Mouse (Mus musculus) CD8-positive naive resting alpha-beta T cell, adult 2 months (primary cell): ENCODE results near the gene Tbc1d32.

Source experiments
- DNase-seq, 2 experiments: peaks; one replicate each; pipeline ENCODE4 v3.0.0; 2022; ENCODE audit warnings: low read depth in 2 of 2, low spot score in 2 of 2

Gene Tbc1d32

GRCm38 (mm10) chr10:56114951-56115635 lies 113.4 kb downstream of the Tbc1d32 start:
- peak; percentile 44 to 65 for DNase-seq

- no peak for DNase-seq
Measured at GRCm38 (mm10) chr10:56106996-56107334, 121.5 kb downstream of the Tbc1d32 start.

GRCm38 (mm10) chr10:56106333-56106995 lies 122.0 kb downstream of the Tbc1d32 start, which contains the start of gene Msl3l2:
Msl3l2 (plus strand) TSS chr10:56106917.
- peak; percentile 83 to 89 for DNase-seq

- no peak for DNase-seq
Measured at GRCm38 (mm10) chr10:56099641-56100310, 128.7 kb downstream of the Tbc1d32 start.

GRCm38 (mm10) chr10:56099126-56099525 lies 129.4 kb downstream of the Tbc1d32 start:
- no peak for DNase-seq

GRCm38 (mm10) chr10:56096757-56097156 lies 131.7 kb downstream of the Tbc1d32 start:
- no peak for DNase-seq

- no peak for DNase-seq
Measured at GRCm38 (mm10) chr10:56094586-56094985, 133.9 kb downstream of the Tbc1d32 start.

GRCm38 (mm10) chr10:56089714-56090113 lies 138.8 kb downstream of the Tbc1d32 start:
- DNase-seq, result no peak

GRCm38 (mm10) chr10:56062746-56063145 lies 165.7 kb downstream of the Tbc1d32 start:
- DNase-seq, result no peak

- no peak for DNase-seq
Measured at GRCm38 (mm10) chr10:56061238-56061830, 167.2 kb downstream of the Tbc1d32 start.

GRCm38 (mm10) chr10:56058979-56059422 lies 169.5 kb downstream of the Tbc1d32 start:
- DNase-seq, result no peak

- no peak for DNase-seq
Measured at GRCm38 (mm10) chr10:56025400-56025799, 203.1 kb downstream of the Tbc1d32 start.

GRCm38 (mm10) chr10:56024579-56024978 lies 203.9 kb downstream of the Tbc1d32 start:
- DNase-seq, result no peak

GRCm38 (mm10) chr10:55979898-55980521 lies 248.5 kb downstream of the Tbc1d32 start:
- DNase-seq, result no peak

GRCm38 (mm10) chr10:55978001-55978400 lies 250.5 kb downstream of the Tbc1d32 start:
- DNase-seq, result no peak
